ENCODE assay signal across 7 mouse cellular contexts in the genomic region with DNA sequence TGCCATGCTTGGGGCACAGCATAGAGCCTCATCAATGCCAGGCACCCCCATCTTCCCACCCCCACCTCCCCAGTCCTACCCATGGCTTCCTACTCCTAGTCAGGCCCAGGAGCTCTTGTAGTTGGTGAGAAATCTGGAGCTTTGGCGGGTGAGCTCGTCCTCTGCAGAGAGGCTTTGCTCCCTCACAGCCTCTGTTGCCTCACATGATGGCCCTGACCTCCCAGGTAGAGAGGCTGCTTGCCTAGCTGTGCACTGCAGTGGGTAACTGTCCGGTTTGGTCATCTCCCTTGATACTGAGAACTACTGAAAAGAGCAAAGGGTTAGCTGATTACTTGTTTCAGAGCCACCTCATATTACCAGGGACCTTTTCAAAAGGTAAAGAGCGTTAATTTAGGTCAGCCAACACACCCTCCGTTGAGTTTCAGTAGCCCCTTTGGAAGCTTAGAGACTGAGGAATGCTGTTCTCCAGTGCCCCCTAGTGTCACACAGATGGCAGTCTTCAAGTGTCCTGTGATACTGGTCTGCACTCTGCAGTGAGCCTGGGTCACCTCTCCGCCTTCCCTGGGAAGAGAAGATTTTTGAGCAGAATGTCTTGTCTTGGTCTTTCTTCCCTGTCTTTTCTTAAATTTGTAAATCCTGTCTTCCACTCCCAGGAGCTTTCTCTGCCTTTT. TPM values are rescaled to one million over a fixed set of nuclear protein-coding genes. Genes with fewer than 3 reads are reported as not detected.
A peak's percentile ranks its signal among the peaks of the same experiment; 100 is the strongest.
DNase-seq lines count a peak whose midpoint lies in the region; ATAC-seq and TF ChIP-seq lines count a peak whose summit lies in the region.

No protein-coding gene starts in this region.

- 43% methylated on average over 6 of the region's 6 CpGs for WGBS in intestine, postnatal 0 days

- no peaks in the 10 kb centered on the region for H3K9me3 ChIP-seq in intestine, postnatal 0 days (ENCODE audit: control insufficient read depth)

- 0 out of 2 replicates have a peak overlapping the region, but pooled peaks have one; percentile 2 for H3K4me2 ChIP-seq in intestine, postnatal 0 days (replicated peaks; ENCODE audit: low read depth)

- peak; percentile 40 for DNase-seq in left cerebral cortex, postnatal 4 days
- DNase-seq in left cerebral cortex, adult 9 months (ENCODE audit: low spot score in 2 of 2): no peak
- peak; percentile 79 for DNase-seq in R1 (ENCODE audit: low read depth, low spot score)
- peak; percentile 70 for DNase-seq in embryo, embryonic 10.5 days (ENCODE audit: low spot score)
- peak; percentile 68 for DNase-seq in lung, postnatal 25 days (ENCODE audit: low spot score)
- peak; percentile 45 for DNase-seq in thymus, postnatal 4 days

- H3K27me3 ChIP-seq in intestine, postnatal 0 days (replicated peaks; ENCODE audit: control insufficient read depth, insufficient read depth, low read length): no peaks in the 10 kb centered on the region

- ATAC-seq in intestine, postnatal 0 days: no peak; the same call in 1 of the 2 replicates

- TF ChIP-seq CTCF in intestine, postnatal 0 days (IDR thresholded peaks at IDR 0.05; ENCODE audit: low read depth): peak; percentile 88

- no peak overlapping the region for H3K4me3 ChIP-seq in intestine, postnatal 0 days (ENCODE audit: low read depth, low read length)

- intact Hi-C loops in left cerebral cortex, postnatal 4 days (cut with DNase I): loop anchor here (10.0 kb wide), 1 partner anchor 143 kb away; no protein-coding TSS in a partner anchor

- peaks cover 8% of the 10 kb centered on the region; the same call in 1 of the 2 replicates for H3K36me3 ChIP-seq in intestine, postnatal 0 days (ENCODE audit: control insufficient read depth, insufficient read depth)

- H3K27ac ChIP-seq in intestine, postnatal 0 days (ENCODE audit: low read depth, low read length): no peak overlapping the region

- no peak overlapping the region for H3K9ac ChIP-seq in intestine, postnatal 0 days (ENCODE audit: low read depth, low read length)

- H3K4me1 ChIP-seq in intestine, postnatal 0 days (replicated peaks; ENCODE audit: control insufficient read depth, insufficient read depth, low read length): no peaks in the 10 kb centered on the region

RNA-seq across cellular contexts. Expression of a gene that starts 16.9 kb away (rescaled TPM):
- total RNA-seq in left cerebral cortex, postnatal 4 days (2021): 10 to 100 TPM in 1 of 2 experiments, 1 to 10 TPM in 1; 6.5 to 12.8 TPM
- not detected in 2 replicates for polyA plus RNA-seq in intestine, postnatal 0 days (2015; fragmentation: Nextera tagmentation; extraction: Ambion mirVana)

RNA-seq across cellular contexts. Expression of a gene that starts 17.4 kb away (rescaled TPM):
- 100 to 1,000 TPM; 150 to 152 TPM for total RNA-seq in left cerebral cortex, postnatal 4 days (2021)
- 37.1 and 41.2 TPM in 2 replicates for polyA plus RNA-seq in intestine, postnatal 0 days (2015; fragmentation: Nextera tagmentation; extraction: Ambion mirVana)

Comparison
In these comparisons a context has a peak if more than half of its experiments do, and no peak if none do; other contexts are left out.
1. DNase-seq: peak in left cerebral cortex, postnatal 4 days (single experiment), R1 (single experiment), embryo, embryonic 10.5 days (single experiment), lung, postnatal 25 days (single experiment) and thymus, postnatal 4 days (single experiment); none in left cerebral cortex, adult 9 months (0 of 2).